Mouse (Mus musculus): Measurements from ENCODE around the gene Cdc42ep1.

GRCm38 (mm10) chr15:78841161-78841790 lies 1.1 kb upstream of the Cdc42ep1 start:
- TF ChIP-seq FLI1 (IDR thresholded peaks at IDR 0.05; ENCODE audit: low read length), result no peak
- no peak for TF ChIP-seq GATA1 (IDR thresholded peaks at IDR 0.05; ENCODE audit: borderline replicate concordance, low read length)

Measured in megakaryocyte, embryonic 14.5 days (primary cell).